19 mouse cellular contexts compared by ENCODE assay signal in genomic region chr5:33195246-33195852, GRCm38 (mm10). TPM values are rescaled to one million over a fixed set of nuclear protein-coding genes. Genes with fewer than 3 reads are reported as not detected.
A peak's percentile ranks its signal among the peaks of the same experiment; 100 is the strongest.
DNase-seq lines count a peak whose midpoint lies in the region; ATAC-seq and TF ChIP-seq lines count a peak whose summit lies in the region.
"Had no signal": no experiment of that assay in that cellular context is flagged by ENCODE, and none has a peak within 500 bp of the region (broad histone marks: within the 10 kb centered on the region; RNA-seq: fewer than 3 reads in every experiment).

No protein-coding gene starts in this region.

- peaks cover 5% of the 10 kb centered on the region for H3K4me1 ChIP-seq in heart, embryonic 11.5 days (ENCODE audit: control insufficient read depth, insufficient read depth, low read length)
- H3K4me1 ChIP-seq in limb, embryonic 14.5 days (ENCODE audit: control insufficient read depth, insufficient read depth, low read length), result no peaks in the 10 kb centered on the region
- no peaks in the 10 kb centered on the region for H3K4me1 ChIP-seq in limb, embryonic 10.5 days
- H3K4me1 ChIP-seq in intestine, embryonic 15.5 days (replicated peaks), result 0 out of 2 replicates have a peak, but pooled peaks cover 11% of the 10 kb centered on the region
- H3K4me1 ChIP-seq: neural tube, embryonic 13.5 days had no signal

- H3K4me3 ChIP-seq in heart, embryonic 11.5 days (ENCODE audit: low read depth, low read length), result no peak overlapping the region
- H3K4me3 ChIP-seq in limb, embryonic 14.5 days (replicated peaks; ENCODE audit: low read length), result no peak overlapping the region
- H3K4me3 ChIP-seq in limb, embryonic 10.5 days, result no peak overlapping the region
- no peak overlapping the region for H3K4me3 ChIP-seq in intestine, embryonic 15.5 days (replicated peaks)
- H3K4me3 ChIP-seq: forebrain, embryonic 12.5 days; gastrocnemius, adult 2 months; layer of hippocampus, adult 2 months; midbrain, embryonic 13.5 days; neural tube, embryonic 13.5 days had no signal

- no peaks in the 10 kb centered on the region for H3K9me3 ChIP-seq in heart, embryonic 11.5 days (replicated peaks; ENCODE audit: control insufficient read depth, low read length)
- no peaks in the 10 kb centered on the region for H3K9me3 ChIP-seq in limb, embryonic 14.5 days (ENCODE audit: control insufficient read depth, low read length)
- H3K9me3 ChIP-seq in limb, embryonic 10.5 days (replicated peaks), result no peaks in the 10 kb centered on the region
- H3K9me3 ChIP-seq in intestine, embryonic 15.5 days, result no peaks in the 10 kb centered on the region
- H3K9me3 ChIP-seq: forebrain, embryonic 12.5 days; midbrain, embryonic 13.5 days; neural tube, embryonic 13.5 days had no signal

- H3K27me3 ChIP-seq in heart, embryonic 11.5 days (ENCODE audit: control insufficient read depth, insufficient read depth, low read length), result no peaks in the 10 kb centered on the region
- H3K27me3 ChIP-seq in limb, embryonic 14.5 days (ENCODE audit: control insufficient read depth, insufficient read depth, low read length), result no peaks in the 10 kb centered on the region
- no peaks in the 10 kb centered on the region for H3K27me3 ChIP-seq in limb, embryonic 10.5 days (ENCODE audit: low read depth, poor library complexity, severe bottlenecking)
- no peaks in the 10 kb centered on the region for H3K27me3 ChIP-seq in intestine, embryonic 15.5 days (replicated peaks)
- H3K27me3 ChIP-seq: forebrain, embryonic 12.5 days; midbrain, embryonic 13.5 days; neural tube, embryonic 13.5 days had no signal

- peak; percentile 73 for DNase-seq in heart, adult 11 months
- DNase-seq in limb, embryonic 14.5 days (ENCODE audit: low spot score), result peak; percentile 39
- DNase-seq in limb, embryonic 10.5 days (ENCODE audit: low spot score), result no peak
- peak; percentile 33 for DNase-seq in A20 (ENCODE audit: low read depth, low spot score)
- DNase-seq in right cerebral cortex, adult 18-20 months, result no peak
- no peak for DNase-seq in T-cell, adult 2 months (ENCODE audit: low spot score)
- DNase-seq: adrenal gland, postnatal 10 days; cerebellum, adult 9-11 months; gastrocnemius, adult 2 months; heart, adult 18-20 months; layer of hippocampus, postnatal 36 days; liver; thymus, postnatal 14 days had no signal

- H3K9ac ChIP-seq in heart, embryonic 11.5 days (ENCODE audit: low read depth, low read length), result no peak overlapping the region
- no peak overlapping the region for H3K9ac ChIP-seq in limb, embryonic 14.5 days (ENCODE audit: low read depth, low read length, severe bottlenecking)
- H3K9ac ChIP-seq in intestine, embryonic 15.5 days, result no peak overlapping the region
- H3K9ac ChIP-seq: forebrain, embryonic 12.5 days; midbrain, embryonic 13.5 days; neural tube, embryonic 13.5 days had no signal

- H3K36me3 ChIP-seq in heart, embryonic 11.5 days (ENCODE audit: control insufficient read depth, insufficient read depth, low read length), result no peaks in the 10 kb centered on the region
- H3K36me3 ChIP-seq in limb, embryonic 14.5 days (ENCODE audit: control insufficient read depth, insufficient read depth, low read length), result no peaks in the 10 kb centered on the region
- no peaks in the 10 kb centered on the region for H3K36me3 ChIP-seq in limb, embryonic 10.5 days
- no peaks in the 10 kb centered on the region for H3K36me3 ChIP-seq in intestine, embryonic 15.5 days
- H3K36me3 ChIP-seq: forebrain, embryonic 12.5 days; midbrain, embryonic 13.5 days; neural tube, embryonic 13.5 days had no signal

- H3K27ac ChIP-seq in heart, embryonic 11.5 days (ENCODE audit: low read depth, low read length), result no peak overlapping the region
- H3K27ac ChIP-seq in limb, embryonic 14.5 days (replicated peaks; ENCODE audit: low read depth, low read length), result no peak overlapping the region
- no peak overlapping the region for H3K27ac ChIP-seq in limb, embryonic 10.5 days
- no peak overlapping the region for H3K27ac ChIP-seq in intestine, embryonic 15.5 days
- H3K27ac ChIP-seq: forebrain, embryonic 12.5 days; gastrocnemius, adult 2 months; layer of hippocampus, adult 2 months; midbrain, embryonic 13.5 days; neural tube, embryonic 13.5 days had no signal

- ATAC-seq in heart, embryonic 11.5 days (replicated peaks; ENCODE audit: insufficient number of reproducible peaks, low FRiP score, low TSS enrichment), result no peak
- 0 out of 2 replicates have a peak, but pooled peaks have one; percentile 15 for ATAC-seq in limb, embryonic 14.5 days (ENCODE audit: low FRiP score, low read depth)
- ATAC-seq in intestine, embryonic 15.5 days, result peak; percentile 28; the same call in 1 of the 2 replicates
- ATAC-seq: midbrain, embryonic 13.5 days had no signal

- 74% methylated on average over 9 of the region's 9 CpGs for WGBS in heart, embryonic 11.5 days (ENCODE audit: insufficient replicate concordance)
- WGBS in limb, embryonic 14.5 days, result 68% methylated on average over 9 of the region's 9 CpGs
- 82% methylated on average over 9 of the region's 9 CpGs for WGBS in limb, embryonic 10.5 days
- WGBS in intestine, embryonic 15.5 days, result 47% methylated on average over 9 of the region's 9 CpGs

- TF ChIP-seq POLR2A in limb, embryonic 14.5 days (IDR thresholded peaks at IDR 0.05; ENCODE audit: borderline replicate concordance, extremely low read depth, insufficient read depth, insufficient read length), result no peak

- H3K4me2 ChIP-seq in heart, embryonic 11.5 days, result no peak overlapping the region
- no peak overlapping the region for H3K4me2 ChIP-seq in limb, embryonic 14.5 days (replicated peaks; ENCODE audit: low read depth, low read length, severe bottlenecking)
- H3K4me2 ChIP-seq in intestine, embryonic 15.5 days (replicated peaks), result no peak overlapping the region
- H3K4me2 ChIP-seq: forebrain, embryonic 12.5 days; midbrain, embryonic 13.5 days; neural tube, embryonic 13.5 days had no signal

RNA-seq across cellular contexts. Expression of gene Spon2, which starts 22.9 kb away (rescaled TPM):
- 43.9 and 51.6 TPM in 2 replicates for polyA plus RNA-seq in heart, embryonic 11.5 days (2014; fragmentation: Nextera tagmentation; extraction: Ambion mirVana)
- polyA plus RNA-seq in limb, embryonic 14.5 days (2012; rRNA removed), result 26.0 and 28.8 TPM in 2 replicates
- 23.1 and 23.9 TPM in 2 replicates for polyA plus RNA-seq in limb, embryonic 14.5 days (2014; fragmentation: Nextera tagmentation; extraction: Ambion mirVana)
- 2.8 TPM in 2 replicates for polyA plus RNA-seq in limb, embryonic 10.5 days (2016; fragmentation: Nextera tagmentation; extraction: Ambion mirVana)
- 23.7 and 26.0 TPM in 2 replicates for polyA plus RNA-seq in intestine, embryonic 15.5 days (2015; fragmentation: Nextera tagmentation; extraction: Ambion mirVana)

Comparison
In these comparisons a context has a peak if more than half of its experiments do, and no peak if none do; other contexts are left out.
1. DNase-seq: peak in heart, adult 11 months (single experiment), limb, embryonic 14.5 days (single experiment) and A20 (single experiment); none in limb, embryonic 10.5 days (single experiment), right cerebral cortex, adult 18-20 months (single experiment) and T-cell, adult 2 months (single experiment).